Mouse (Mus musculus): ENCODE data around the gene Lnx2. TPM values are rescaled to one million over a fixed set of nuclear protein-coding genes. Genes with fewer than 3 reads are reported as not detected.

Gene Lnx2
- polyA plus RNA-seq, 1 experiment from 2014 or later: 6.3 TPM

DNA sequence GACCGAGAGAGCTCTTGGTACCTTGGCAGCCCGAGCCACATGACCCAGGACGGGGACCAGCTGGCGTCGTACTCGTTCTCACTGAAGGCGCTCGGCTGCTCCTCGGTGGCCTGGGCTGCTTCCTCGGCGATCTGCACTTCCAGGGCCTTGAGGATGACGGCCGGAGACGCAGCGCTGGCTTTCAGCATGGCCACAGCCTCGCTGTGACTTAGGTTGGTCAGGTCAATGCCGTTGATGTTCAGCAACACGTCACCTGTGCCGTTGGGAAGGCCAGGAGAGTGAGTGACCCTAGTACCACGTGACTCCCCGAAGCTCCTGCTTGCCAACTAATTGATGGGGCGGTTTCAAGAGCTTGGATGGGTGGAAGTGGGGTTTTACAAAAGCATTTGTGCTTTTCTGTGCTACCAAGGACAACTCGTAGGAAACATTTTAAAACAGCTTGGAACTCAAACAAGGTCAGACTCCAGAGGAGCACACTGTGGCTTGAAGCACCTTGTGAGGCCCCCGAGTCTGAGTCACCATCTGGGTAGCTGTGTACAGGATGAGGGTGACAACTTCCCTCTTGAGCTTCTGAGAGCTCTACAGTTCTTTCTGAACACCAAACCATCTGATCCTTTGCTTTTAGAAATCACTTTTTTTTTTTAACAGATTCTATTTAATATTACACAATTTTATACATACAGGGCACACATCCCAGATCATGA, 51.9 kb downstream of the Lnx2 start:
- no peak overlapping the region for H3K9ac ChIP-seq (replicated peaks)
- 0 out of 2 replicates have a peak, but pooled peaks cover 4% of the 10 kb centered on the region for H3K36me3 ChIP-seq
- no peak overlapping the region for H3K4me3 ChIP-seq
- no peaks in the 10 kb centered on the region for H3K9me3 ChIP-seq
- H3K27me3 ChIP-seq: no peaks in the 10 kb centered on the region
- 87% methylated on average over 24 of the region's 24 CpGs for WGBS
- 0 out of 2 replicates have a peak, but pooled peaks cover 5% of the 10 kb centered on the region for H3K4me1 ChIP-seq
- no peak overlapping the region for H3K27ac ChIP-seq (replicated peaks)
- H3K4me2 ChIP-seq (replicated peaks): no peak overlapping the region
- ATAC-seq (ENCODE audit: low FRiP score, low read depth): no peak

DNA sequence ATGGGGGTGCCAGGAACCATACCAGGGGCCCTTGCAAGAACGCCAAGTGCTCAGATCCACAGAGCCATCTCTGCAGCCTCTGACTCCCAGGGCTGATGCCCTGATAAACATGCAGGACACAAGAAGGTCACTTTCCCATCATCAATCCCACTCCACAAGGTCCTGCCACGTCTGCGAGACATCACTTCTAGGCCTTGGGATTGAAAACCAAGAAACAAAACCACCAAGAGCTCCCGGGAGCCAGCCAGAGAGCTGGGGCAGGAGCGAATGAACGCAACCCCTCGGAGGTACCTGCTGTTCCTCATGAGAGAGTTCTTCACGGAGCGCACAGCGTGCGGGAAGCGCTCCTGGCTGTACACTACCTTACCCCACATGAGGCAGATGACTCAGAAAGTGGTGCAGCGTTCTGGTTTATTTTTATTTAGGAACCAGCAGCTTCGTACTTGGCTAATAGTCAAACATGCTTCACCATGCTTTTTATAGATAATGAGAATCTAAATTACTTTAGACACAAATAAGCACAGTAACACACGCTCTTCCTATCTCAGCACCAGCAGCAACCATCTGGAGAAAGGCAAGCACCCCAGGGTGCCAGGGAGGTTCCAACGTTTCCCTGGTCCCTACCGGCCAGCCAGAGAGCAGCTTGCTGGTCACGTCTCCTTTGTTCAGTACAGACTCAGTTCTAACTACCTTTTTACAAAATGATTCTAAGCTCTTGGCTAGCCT, 53.0 kb downstream of the Lnx2 start:
- Histone ChIP-seq H3K4me1 (0 out of 2 replicates have a peak, but pooled peaks cover 5% of the 10 kb centered on the region), H3K36me3 (peaks cover 11% of the 10 kb centered on the region), H3K9ac (replicated peaks) (no peak overlapping the region), H3K27me3 (no peaks in the 10 kb centered on the region), H3K4me2 (replicated peaks) (no peak overlapping the region), H3K27ac (replicated peaks) (no peak overlapping the region), H3K9me3 (no peaks in the 10 kb centered on the region), H3K4me3 (no peak overlapping the region)
- ATAC-seq (ENCODE audit: low FRiP score, low read depth): no peak
- WGBS: 87% methylated on average over 18 of the region's 18 CpGs

GRCm38 (mm10) chr5:147021546-147022265, 54.7 kb downstream of the Lnx2 start:
- no peak overlapping the region for H3K9ac ChIP-seq (replicated peaks)
- peaks cover 14% of the 10 kb centered on the region for H3K36me3 ChIP-seq
- 0 out of 2 replicates have a peak, but pooled peaks cover 5% of the 10 kb centered on the region for H3K4me1 ChIP-seq
- no peak for ATAC-seq (ENCODE audit: low FRiP score, low read depth)
- no peaks in the 10 kb centered on the region for H3K27me3 ChIP-seq
- no peak overlapping the region for H3K27ac ChIP-seq (replicated peaks)
- H3K4me3 ChIP-seq: no peak overlapping the region
- no peak overlapping the region for H3K4me2 ChIP-seq (replicated peaks)
- no peaks in the 10 kb centered on the region for H3K9me3 ChIP-seq
- 82% methylated on average over 5 of the region's 5 CpGs for WGBS

DNA sequence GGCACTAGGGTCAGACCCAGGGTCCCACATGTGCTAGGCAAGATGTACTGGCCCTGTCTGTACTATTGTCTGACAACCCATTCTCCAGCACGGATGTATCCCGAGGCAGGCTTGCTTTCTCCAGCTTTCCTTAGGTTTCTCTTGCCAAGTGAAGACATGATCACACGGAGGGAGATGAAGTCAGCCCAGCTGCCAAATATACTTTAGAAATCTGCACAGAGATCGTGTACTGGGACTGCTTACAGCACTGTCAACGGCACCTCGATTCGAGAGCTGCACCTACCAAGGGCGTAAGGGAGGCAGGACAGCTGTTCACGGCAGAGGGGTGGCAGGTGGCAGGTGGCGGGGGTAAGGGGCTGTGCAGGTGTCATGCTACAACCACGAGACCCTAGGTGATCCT, 55.8 kb downstream of the Lnx2 start:
- no peak overlapping the region for H3K4me2 ChIP-seq (replicated peaks)
- WGBS: 94% methylated on average over 11 of the region's 11 CpGs
- peaks cover 14% of the 10 kb centered on the region for H3K36me3 ChIP-seq
- H3K9me3 ChIP-seq: no peaks in the 10 kb centered on the region
- 0 out of 2 replicates have a peak, but pooled peaks cover 5% of the 10 kb centered on the region for H3K4me1 ChIP-seq
- H3K4me3 ChIP-seq: no peak overlapping the region
- no peaks in the 10 kb centered on the region for H3K27me3 ChIP-seq
- no peak overlapping the region for H3K9ac ChIP-seq (replicated peaks)
- no peak overlapping the region for H3K27ac ChIP-seq (replicated peaks)
- ATAC-seq (ENCODE audit: low FRiP score, low read depth): no peak

DNA sequence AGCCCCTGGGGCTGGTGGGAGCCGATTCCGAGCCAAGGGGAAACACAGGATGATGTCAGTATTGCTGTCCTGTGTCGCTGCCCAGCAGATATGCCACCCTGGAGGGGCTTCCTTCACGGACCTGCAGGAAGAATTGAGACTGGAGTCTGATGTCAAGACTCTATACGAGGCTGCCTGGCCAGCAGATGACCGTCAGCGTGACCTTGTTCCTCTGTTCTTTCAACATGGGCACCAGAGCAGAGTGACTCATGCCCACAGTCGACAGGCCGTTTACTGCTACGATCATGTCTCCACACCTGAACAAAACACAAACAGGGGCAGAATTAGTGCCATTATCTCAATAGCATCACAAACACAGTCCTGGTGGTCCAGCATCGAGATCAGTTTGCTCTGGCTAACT, 57.6 kb downstream of the Lnx2 start:
- ATAC-seq (ENCODE audit: low FRiP score, low read depth): no peak
- Histone ChIP-seq H3K4me1 (peaks cover 5% of the 10 kb centered on the region; the same call in 1 of the 2 replicates), H3K27me3 (no peaks in the 10 kb centered on the region), H3K9ac (replicated peaks) (no peak overlapping the region), H3K4me3 (no peak overlapping the region), H3K4me2 (replicated peaks) (no peak overlapping the region), H3K27ac (replicated peaks) (no peak overlapping the region), H3K36me3 (peaks cover 14% of the 10 kb centered on the region), H3K9me3 (no peaks in the 10 kb centered on the region)
- WGBS: 88% methylated on average over 11 of the region's 11 CpGs

DNA sequence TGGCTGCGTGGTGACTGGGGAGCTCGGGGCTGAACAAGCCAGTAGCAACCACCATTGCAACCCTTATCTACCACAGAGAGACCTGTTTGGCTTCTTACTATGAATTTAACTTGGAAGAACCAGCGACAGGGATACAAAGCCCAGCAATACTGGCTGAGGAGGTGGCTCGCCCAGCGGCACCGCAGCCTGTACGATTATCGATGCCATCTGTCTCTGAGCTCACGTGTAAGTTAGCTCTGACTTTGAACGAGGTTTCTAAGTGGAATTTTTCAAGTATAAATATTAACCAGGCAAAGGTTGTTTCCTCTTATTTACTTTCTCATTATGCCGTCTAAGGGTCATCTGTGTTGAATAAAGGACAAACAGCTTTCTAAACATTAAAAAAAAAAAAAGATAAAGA, 58.9 kb downstream of the Lnx2 start:
- Histone ChIP-seq H3K9ac (replicated peaks) (no peak overlapping the region), H3K4me3 (no peak overlapping the region), H3K27me3 (no peaks in the 10 kb centered on the region), H3K36me3 (peaks cover 14% of the 10 kb centered on the region), H3K9me3 (no peaks in the 10 kb centered on the region), H3K4me2 (replicated peaks) (no peak overlapping the region), H3K4me1 (peaks cover 5% of the 10 kb centered on the region; the same call in 1 of the 2 replicates), H3K27ac (replicated peaks) (no peak overlapping the region)
- WGBS: 86% methylated on average over 11 of the region's 11 CpGs
- ATAC-seq (ENCODE audit: low FRiP score, low read depth): no peak

DNA sequence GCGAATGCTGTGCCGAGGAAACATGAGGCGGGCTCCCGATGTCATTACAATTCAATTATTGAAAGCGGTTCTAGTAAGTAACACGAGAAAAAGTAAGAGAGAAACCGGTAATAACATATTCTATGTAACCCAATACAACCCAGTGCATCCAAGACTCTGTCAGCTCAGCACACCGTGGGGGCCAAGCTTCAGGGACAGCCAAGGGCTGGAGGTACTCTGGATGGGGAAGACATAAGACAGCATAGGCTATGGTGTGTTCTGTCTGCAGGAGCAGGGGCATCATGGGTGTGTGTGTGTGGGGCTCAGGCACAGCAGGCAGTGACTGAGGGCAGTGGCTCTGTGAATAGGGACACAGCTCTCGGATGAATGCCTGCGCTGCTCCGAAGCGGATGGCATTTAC, 59.8 kb downstream of the Lnx2 start:
- WGBS: 77% methylated on average over 12 of the region's 12 CpGs
- H3K4me3 ChIP-seq: no peak overlapping the region
- H3K4me1 ChIP-seq: peaks cover 2% of the 10 kb centered on the region; the same call in 1 of the 2 replicates
- H3K27me3 ChIP-seq: no peaks in the 10 kb centered on the region
- no peak overlapping the region for H3K4me2 ChIP-seq (replicated peaks)
- H3K27ac ChIP-seq (replicated peaks): no peak overlapping the region
- H3K9ac ChIP-seq (replicated peaks): no peak overlapping the region
- no peak for ATAC-seq (ENCODE audit: low FRiP score, low read depth)
- H3K9me3 ChIP-seq: no peaks in the 10 kb centered on the region
- peaks cover 14% of the 10 kb centered on the region for H3K36me3 ChIP-seq

DNA sequence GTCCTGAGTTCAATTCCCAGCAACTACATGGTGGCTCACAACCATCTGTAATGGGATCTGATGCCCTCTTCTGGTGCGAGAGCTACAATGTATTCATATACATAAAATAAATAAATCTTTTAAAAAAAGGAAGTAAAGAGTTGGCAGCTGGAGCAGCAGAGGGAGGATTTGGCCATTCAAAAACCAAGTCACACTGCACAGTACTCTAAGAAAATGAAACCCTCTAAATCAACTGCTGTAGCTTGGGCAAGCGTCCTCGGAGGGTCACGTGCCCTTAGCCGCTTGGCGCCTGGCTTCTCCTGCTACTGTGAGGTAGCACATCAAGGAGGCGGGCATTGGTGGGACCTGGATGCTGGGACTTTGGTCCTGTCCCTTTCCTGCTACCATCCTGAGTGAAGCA, 61.2 kb downstream of the Lnx2 start:
- peaks cover 14% of the 10 kb centered on the region for H3K36me3 ChIP-seq
- H3K9me3 ChIP-seq: no peaks in the 10 kb centered on the region
- no peak for ATAC-seq (ENCODE audit: low FRiP score, low read depth)
- no peak overlapping the region for H3K4me3 ChIP-seq
- no peaks in the 10 kb centered on the region for H3K27me3 ChIP-seq
- H3K9ac ChIP-seq (replicated peaks): no peak overlapping the region
- 94% methylated on average over 7 of the region's 7 CpGs for WGBS
- H3K27ac ChIP-seq (replicated peaks): no peak overlapping the region
- no peak overlapping the region for H3K4me2 ChIP-seq (replicated peaks)
- no peaks in the 10 kb centered on the region; the same call in 1 of the 2 replicates for H3K4me1 ChIP-seq

DNA sequence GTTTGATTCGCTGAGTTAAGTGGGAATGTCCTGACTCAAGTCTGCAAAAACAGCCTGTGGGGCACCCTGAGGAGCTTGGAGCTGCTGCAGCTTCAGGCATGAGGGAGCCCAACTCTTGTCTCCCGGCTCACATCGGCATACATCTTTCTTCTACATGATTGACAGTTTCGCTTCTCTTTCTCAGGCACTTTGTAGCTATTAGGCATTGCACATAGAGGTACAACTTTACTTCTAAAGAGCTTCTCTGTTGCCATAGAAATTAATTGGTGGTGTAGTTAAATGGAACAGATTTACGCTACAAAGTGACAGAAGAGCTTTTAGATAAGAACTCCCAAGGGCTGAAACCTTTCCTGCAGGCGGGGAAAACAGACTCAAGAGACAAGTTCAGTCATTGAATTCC, 62.5 kb downstream of the Lnx2 start:
- 65% methylated on average over 6 of the region's 6 CpGs for WGBS
- H3K4me2 ChIP-seq (replicated peaks): no peak overlapping the region
- no peaks in the 10 kb centered on the region for H3K9me3 ChIP-seq
- ATAC-seq (ENCODE audit: low FRiP score, low read depth): no peak
- no peaks in the 10 kb centered on the region for H3K27me3 ChIP-seq
- no peak overlapping the region for H3K9ac ChIP-seq (replicated peaks)
- H3K4me1 ChIP-seq: no peaks in the 10 kb centered on the region; the same call in 1 of the 2 replicates
- H3K4me3 ChIP-seq: no peak overlapping the region
- peaks cover 6% of the 10 kb centered on the region for H3K36me3 ChIP-seq
- no peak overlapping the region for H3K27ac ChIP-seq (replicated peaks)

GRCm38 (mm10) chr5:147011333-147011732, 65.1 kb downstream of the Lnx2 start:
- Histone ChIP-seq H3K9ac (replicated peaks) (no peak overlapping the region), H3K4me1 (no peaks in the 10 kb centered on the region; the same call in 1 of the 2 replicates), H3K9me3 (peaks cover 3% of the 10 kb centered on the region; the same call in 1 of the 2 replicates), H3K4me3 (no peak overlapping the region), H3K36me3 (no peaks in the 10 kb centered on the region), H3K27ac (replicated peaks) (no peak overlapping the region), H3K4me2 (replicated peaks) (no peak overlapping the region), H3K27me3 (no peaks in the 10 kb centered on the region)
- no peak for ATAC-seq (ENCODE audit: low FRiP score, low read depth)
- WGBS: 83% methylated on average over 10 of the region's 10 CpGs

DNA sequence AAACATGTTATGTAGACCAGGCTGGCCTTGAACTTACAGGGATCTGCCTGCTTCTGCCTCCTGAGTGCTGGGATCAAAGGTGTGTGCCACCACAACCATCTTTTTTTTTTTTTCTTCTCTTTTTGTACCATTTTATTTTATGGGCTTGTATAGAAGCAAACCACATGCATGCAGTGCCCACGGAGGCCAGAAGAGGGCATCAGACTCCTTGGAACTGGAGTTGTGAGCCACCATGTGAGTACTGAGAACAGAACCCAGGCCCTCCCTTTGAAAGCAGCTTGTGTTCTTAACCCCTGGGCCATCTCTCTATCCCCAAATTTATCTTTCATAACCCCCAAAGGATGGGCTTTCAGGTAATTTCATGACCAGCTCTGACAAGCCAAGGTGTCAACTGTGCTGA, 73.1 kb downstream of the Lnx2 start:
- Histone ChIP-seq H3K27ac (replicated peaks) (no peak overlapping the region), H3K27me3 (no peaks in the 10 kb centered on the region), H3K4me1 (no peaks in the 10 kb centered on the region), H3K9ac (replicated peaks) (no peak overlapping the region), H3K9me3 (peaks cover 7% of the 10 kb centered on the region; the same call in 1 of the 2 replicates), H3K36me3 (no peaks in the 10 kb centered on the region), H3K4me3 (no peak overlapping the region), H3K4me2 (replicated peaks) (no peak overlapping the region)
- 44% methylated on average over 1 of the region's 1 CpGs for WGBS
- ATAC-seq (ENCODE audit: low FRiP score, low read depth): no peak

DNA sequence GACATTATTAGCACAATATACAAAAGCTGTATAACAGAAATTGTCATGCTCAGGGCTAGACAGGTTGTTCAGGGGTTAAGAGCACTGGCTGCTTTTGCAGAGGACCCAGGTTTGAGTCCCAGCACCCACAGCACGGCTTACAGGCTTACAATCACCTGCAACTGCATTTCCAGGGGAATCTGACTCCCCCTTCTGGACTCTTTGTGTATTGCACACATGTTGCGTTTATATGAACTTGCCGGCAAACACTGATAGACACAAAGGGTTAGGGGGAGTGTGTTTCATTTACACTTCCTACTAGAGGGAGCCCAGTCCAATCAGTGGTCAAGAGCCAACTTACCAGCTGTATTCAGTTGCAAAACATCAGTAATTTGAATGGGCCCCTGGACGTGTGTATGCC, 75.1 kb downstream of the Lnx2 start:
- WGBS: 85% methylated on average over 4 of the region's 4 CpGs
- Histone ChIP-seq H3K27me3 (no peaks in the 10 kb centered on the region), H3K4me2 (replicated peaks) (no peak overlapping the region), H3K4me1 (no peaks in the 10 kb centered on the region), H3K9me3 (0 out of 2 replicates have a peak, but pooled peaks cover 5% of the 10 kb centered on the region), H3K36me3 (no peaks in the 10 kb centered on the region), H3K27ac (replicated peaks) (no peak overlapping the region), H3K9ac (replicated peaks) (no peak overlapping the region), H3K4me3 (no peak overlapping the region)
- no peak for ATAC-seq (ENCODE audit: low FRiP score, low read depth)

Data from midbrain, embryonic 12.5 days (tissue).